Mouse (Mus musculus) C2C12 (cell line): ENCODE results near the gene Ccne1.

Experiments
- CEBPB ChIP-seq: IDR thresholded peaks from one replicate; pipeline ENCODE4 v1.6.1; 2011; ENCODE audit warnings: low read depth, mild to moderate bottlenecking, control low read depth, moderate library complexity
- CTCF ChIP-seq: IDR thresholded peaks from one replicate; pipeline ENCODE4 v1.5.1; 2011; ENCODE audit not compliant: control insufficient read depth, insufficient read depth, insufficient read length
- MAX ChIP-seq: IDR thresholded peaks from one replicate; pipeline ENCODE4 v1.6.1; 2011; ENCODE audit warnings: mild to moderate bottlenecking, control low read depth
- MYOD1 ChIP-seq: IDR thresholded peaks from one replicate; pipeline ENCODE4 v1.6.1; 2011; ENCODE audit warnings: low read depth; ENCODE audit not compliant: control insufficient read depth, insufficient read length
- MYOG ChIP-seq: IDR thresholded peaks from one replicate; pipeline ENCODE4 v1.6.1; 2011; ENCODE audit not compliant: control insufficient read depth, insufficient read length; ENCODE audit errors: extremely low read depth
- USF1 ChIP-seq: IDR thresholded peaks from one replicate; pipeline ENCODE4 v1.6.1; 2011; ENCODE audit warnings: low read depth, mild to moderate bottlenecking, control low read depth, moderate library complexity

GRCm38 (mm10) chr7:38131186-38131585 is 23.9 kb upstream of the Ccne1 start:
- TF ChIP-seq USF1 (no peak), CTCF (no peak), MYOG (no peak), MAX (no peak), MYOD1 (no peak), CEBPB (no peak)
